Mouse (Mus musculus) MEL (cell line): ENCODE results near the gene Pick1. TPM values are rescaled to one million over a fixed set of nuclear protein-coding genes. Genes with fewer than 3 reads are reported as not detected.

Source experiments
- DNase-seq: peaks from one replicate; pipeline ENCODE4 v3.0.0; 2011; ENCODE audit warnings: low read depth, low spot score
- H3K27ac ChIP-seq: 2 replicates; pipeline ENCODE4 v1.5.1; 2012; ENCODE audit warnings: low read depth, mild to moderate bottlenecking, control low read depth, low read length, moderate library complexity; ENCODE audit not compliant: control insufficient read depth
- H3K27me3 ChIP-seq, 2 experiments: fragments of 150-350 bp in 1 of 2; sonication (generic) in 1 of 2; 2 replicates each; pipeline ENCODE4 v1.6.1; 2012; ENCODE audit warnings: low read length in 2 of 2, mild to moderate bottlenecking in 2 of 2, improper control_type of control experiment in 1 of 2, moderate library complexity in 1 of 2; ENCODE audit not compliant: insufficient read depth in 2 of 2, control insufficient read depth in 1 of 2
- H3K36me3 ChIP-seq, 2 experiments: 2 replicates each; pipeline ENCODE4 v1.6.1; 2012 to 2014; ENCODE audit warnings: low read length in 2 of 2, improper control_type of control experiment in 1 of 2, inconsistent platforms in 1 of 2, mild to moderate bottlenecking in 1 of 2; ENCODE audit not compliant: insufficient read depth in 2 of 2, control insufficient read depth in 1 of 2
- H3K4me1 ChIP-seq, 2 experiments: fragments of 150-350 bp in 1 of 2; sonication (generic) in 1 of 2; 2 replicates each; pipeline ENCODE4 v1.6.1; 2012; ENCODE audit warnings: low read length in 2 of 2, improper control_type of control experiment in 1 of 2, mild to moderate bottlenecking in 1 of 2; ENCODE audit not compliant: insufficient read depth in 2 of 2, control insufficient read depth in 1 of 2
- H3K4me3 ChIP-seq, 2 experiments: fragments of 150-350 bp in 1 of 2; sonication (generic) in 1 of 2; 2 replicates each; pipeline ENCODE4 v1.5.1; 2012; ENCODE audit warnings: low read depth in 2 of 2, low read length in 2 of 2, mild to moderate bottlenecking in 2 of 2, moderate library complexity in 2 of 2, control low read depth in 1 of 2, improper control_type of control experiment in 1 of 2; ENCODE audit not compliant: control insufficient read depth in 1 of 2, insufficient read depth in 1 of 2
- H3K79me2 ChIP-seq: 2 replicates; pipeline ENCODE4 v1.6.1; 2012; ENCODE audit warnings: mild to moderate bottlenecking, low read length, moderate library complexity; ENCODE audit not compliant: control insufficient read depth, poor library complexity, insufficient read depth
- H3K9ac ChIP-seq: 2 replicates; pipeline ENCODE4 v1.6.1; 2012; ENCODE audit warnings: low read depth, mild to moderate bottlenecking, control low read depth, low read length, moderate library complexity; ENCODE audit not compliant: control insufficient read depth, poor library complexity, severe bottlenecking
- H3K9me3 ChIP-seq: fragments of 150-350 bp; sonication (generic); replicated peaks from 2 replicates; pipeline ENCODE4 v1.6.1; 2012; ENCODE audit warnings: mild to moderate bottlenecking, low read length, improper control_type of control experiment, moderate library complexity; ENCODE audit not compliant: insufficient read depth
- BHLHE40 ChIP-seq: IDR thresholded peaks from 2 replicates; pipeline ENCODE4 v1.6.1; 2012; ENCODE audit warnings: low read depth, mild to moderate bottlenecking, inconsistent platforms, low read length, improper control_type of control experiment, borderline replicate concordance
- CHD1 ChIP-seq: IDR thresholded peaks from 2 replicates; pipeline ENCODE4 v1.6.1; 2012; ENCODE audit warnings: low read depth, mild to moderate bottlenecking, inconsistent platforms, low read length, improper control_type of control experiment
- E2F4 ChIP-seq: IDR thresholded peaks from 2 replicates; pipeline ENCODE4 v1.6.1; 2011; ENCODE audit warnings: low read depth, low read length, improper control_type of control experiment, borderline replicate concordance
- ELF1 ChIP-seq: IDR thresholded peaks from 2 replicates; pipeline ENCODE4 v1.6.1; 2014; ENCODE audit warnings: low read depth, mild to moderate bottlenecking, inconsistent platforms, low read length, improper control_type of control experiment, moderate library complexity
- EP300 ChIP-seq, 2 experiments: IDR thresholded peaks; 2 replicates each; pipeline ENCODE4 v1.6.1; 2011; ENCODE audit warnings: improper control_type of control experiment in 2 of 2, low read length in 2 of 2, low read depth in 1 of 2, mild to moderate bottlenecking in 1 of 2
- ETS1 ChIP-seq: IDR thresholded peaks from 2 replicates; pipeline ENCODE4 v1.6.1; 2012; ENCODE audit warnings: low read depth, mild to moderate bottlenecking, inconsistent platforms, low read length, improper control_type of control experiment, moderate library complexity
- GABPA ChIP-seq: IDR thresholded peaks from 2 replicates; pipeline ENCODE4 v1.6.1; 2012; ENCODE audit warnings: low read depth, mild to moderate bottlenecking, inconsistent platforms, low read length, improper control_type of control experiment, moderate library complexity
- GATA1 ChIP-seq: IDR thresholded peaks from 2 replicates; pipeline ENCODE4 v1.6.1; 2011; ENCODE audit warnings: low read depth, low read length, improper control_type of control experiment
- HCFC1 ChIP-seq: IDR thresholded peaks from 2 replicates; pipeline ENCODE4 v1.6.1; 2012; ENCODE audit warnings: low read depth, mild to moderate bottlenecking, inconsistent platforms, low read length, improper control_type of control experiment, moderate library complexity
- JUND ChIP-seq: IDR thresholded peaks from 2 replicates; pipeline ENCODE4 v1.6.1; 2011; ENCODE audit warnings: low read depth, mild to moderate bottlenecking, improper control_type of control experiment, low read length
- KAT2A ChIP-seq: conservative IDR thresholded peaks from 2 replicates; pipeline ENCODE4 v1.6.1; 2012; ENCODE audit warnings: low read depth, low read length, improper control_type of control experiment, inconsistent platforms
- MAFK ChIP-seq: IDR thresholded peaks from 2 replicates; pipeline ENCODE4 v1.6.1; 2011; ENCODE audit warnings: low read depth, mild to moderate bottlenecking, low read length, improper control_type of control experiment, borderline replicate concordance
- MAX ChIP-seq: IDR thresholded peaks from 2 replicates; pipeline ENCODE4 v1.6.1; 2011; ENCODE audit warnings: low read length, improper control_type of control experiment
- MAZ ChIP-seq: IDR thresholded peaks from 2 replicates; pipeline ENCODE4 v1.6.1; 2012; ENCODE audit warnings: low read depth, mild to moderate bottlenecking, inconsistent platforms, low read length, improper control_type of control experiment
- MEF2A ChIP-seq: IDR thresholded peaks from 2 replicates; pipeline ENCODE4 v1.6.1; 2014; ENCODE audit warnings: low read depth, mild to moderate bottlenecking, inconsistent platforms, low read length, improper control_type of control experiment; ENCODE audit not compliant: poor library complexity, insufficient replicate concordance, severe bottlenecking; ENCODE audit errors: extremely low read depth
- MXI1 ChIP-seq: IDR thresholded peaks from 2 replicates; pipeline ENCODE4 v1.6.1; 2011; ENCODE audit warnings: mild to moderate bottlenecking, low read depth, low read length, improper control_type of control experiment
- MYB ChIP-seq: IDR thresholded peaks from 2 replicates; pipeline ENCODE4 v1.6.1; 2011; ENCODE audit warnings: mild to moderate bottlenecking, low read depth, low read length, improper control_type of control experiment
- MYC ChIP-seq: IDR thresholded peaks from 2 replicates; pipeline ENCODE4 v1.6.1; 2011; ENCODE audit warnings: low read depth, mild to moderate bottlenecking, low read length, improper control_type of control experiment, moderate library complexity
- NELFE ChIP-seq: IDR thresholded peaks from 2 replicates; pipeline ENCODE4 v1.6.1; 2011; ENCODE audit warnings: low read depth, low read length, improper control_type of control experiment
- NRF1 ChIP-seq: IDR thresholded peaks from 2 replicates; pipeline ENCODE4 v1.6.1; 2014; ENCODE audit warnings: low read depth, mild to moderate bottlenecking, inconsistent platforms, low read length, improper control_type of control experiment, moderate library complexity; ENCODE audit not compliant: poor library complexity, insufficient read depth, severe bottlenecking
- POLR2A ChIP-seq, 2 experiments: IDR thresholded peaks; 2 replicates each; pipeline ENCODE4 v1.6.1; 2011 to 2012; ENCODE audit warnings: low read length in 2 of 2, mild to moderate bottlenecking in 2 of 2, control low read depth in 1 of 2, improper control_type of control experiment in 1 of 2, low read depth in 1 of 2, moderate library complexity in 1 of 2; ENCODE audit not compliant: control insufficient read depth in 1 of 2, insufficient read depth in 1 of 2, poor library complexity in 1 of 2
- POLR2AphosphoS2 ChIP-seq: IDR thresholded peaks from 2 replicates; pipeline ENCODE4 v1.6.1; 2011; ENCODE audit warnings: low read length, improper control_type of control experiment
- POLR2AphosphoS5 ChIP-seq: IDR thresholded peaks from 2 replicates; pipeline ENCODE4 v1.6.1; 2012; ENCODE audit warnings: low read depth, borderline replicate concordance, mild to moderate bottlenecking, inconsistent platforms, low read length, moderate library complexity, mixed read lengths
- RCOR1 ChIP-seq: IDR thresholded peaks from 2 replicates; pipeline ENCODE4 v1.6.1; 2012; ENCODE audit warnings: low read depth, mild to moderate bottlenecking, inconsistent platforms, low read length, improper control_type of control experiment
- SIN3A ChIP-seq: IDR thresholded peaks from 2 replicates; pipeline ENCODE4 v1.6.1; 2012; ENCODE audit warnings: low read length, improper control_type of control experiment, inconsistent platforms
- TBP ChIP-seq: IDR thresholded peaks from 2 replicates; pipeline ENCODE4 v1.8.0; 2011; ENCODE audit warnings: low read depth, low read length, improper control_type of control experiment
- ZKSCAN1 ChIP-seq: IDR thresholded peaks from 2 replicates; pipeline ENCODE4 v1.6.1; 2012; ENCODE audit warnings: low read depth, mild to moderate bottlenecking, inconsistent platforms, low read length, improper control_type of control experiment, moderate library complexity
- ZMIZ1 ChIP-seq: IDR thresholded peaks from 2 replicates; pipeline ENCODE4 v1.6.1; 2012; ENCODE audit warnings: low read depth, mild to moderate bottlenecking, inconsistent platforms, low read length, improper control_type of control experiment, moderate library complexity
- polyA plus RNA-seq, 2 experiments: library from polyadenylated mRNA; stranded (reverse) in 1 of 2; unstranded in 1 of 2; fragments of >175 nt in 1 of 2; fragments of >200 nt in 1 of 2; gene quantifications; 2 replicates each; pipeline versions ENCODE4 v1.2.1 to v1.2.4; 2012; ENCODE audit warnings: low replicate concordance in 2 of 2, low read depth in 1 of 2; ENCODE audit not compliant: insufficient read length in 2 of 2, insufficient read depth in 1 of 2, missing spikeins in 1 of 2
- total RNA-seq: library from RNA; depleted of rRNA; stranded (reverse); fragments of 300-350 nt; gene quantifications from 2 replicates; pipeline ENCODE4 v1.2.3, GENCODE M21; 2012

Pick1 gene
- total and polyA plus RNA-seq, 3 experiments, result 20.8 to 24.3 TPM; not detected in 1

DNA sequence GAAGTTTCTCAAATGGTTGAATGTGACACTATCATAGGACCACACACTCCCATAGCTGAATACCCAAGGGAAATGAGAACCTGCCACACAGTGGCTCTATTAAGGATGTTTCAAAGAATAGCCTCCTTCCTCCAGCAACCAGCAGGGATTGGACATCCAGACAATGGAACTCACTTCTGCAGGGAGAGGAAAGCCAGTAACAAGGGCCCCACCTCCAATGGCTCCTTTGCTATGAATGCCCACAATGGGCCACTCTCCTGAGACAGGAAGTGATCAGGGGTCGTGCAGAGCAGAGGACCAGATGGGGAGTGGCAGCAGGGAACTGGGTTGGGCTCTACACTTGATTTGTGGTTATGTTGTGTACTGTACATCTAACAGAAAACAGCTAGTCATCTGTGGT is 39.5 kb downstream of the Pick1 start:
- Histone ChIP-seq H3K36me3 (no peaks in the 10 kb centered on the region), H3K9me3 (no peaks in the 10 kb centered on the region)
- TF ChIP-seq CHD1 (no peak), ZMIZ1 (no peak), MAZ (no peak), ZKSCAN1 (no peak), POLR2AphosphoS2 (no peak), E2F4 (no peak), GATA1 (no peak), MAX (no peak), EP300 (IDR thresholded peaks at IDR 0.05; ENCODE audit: low read depth in 1 of 2, low read length in 2 of 2) (no peak), BHLHE40 (no peak), POLR2AphosphoS5 (no peak), GABPA (no peak), MEF2A (no peak), MYB (no peak)
- TF ChIP-seq, all 39 proteins: peak for 0
- Histone ChIP-seq H3K4me1 (no peaks in the 10 kb centered on the region), H3K27me3 (no peaks in the 10 kb centered on the region), H3K79me2 (no peaks in the 10 kb centered on the region; the same call in 1 of the 2 replicates), H3K27ac (no peak overlapping the region), H3K9ac (no peak overlapping the region), H3K4me3 (no peak overlapping the region)
- DNase-seq, result no peak

DNA sequence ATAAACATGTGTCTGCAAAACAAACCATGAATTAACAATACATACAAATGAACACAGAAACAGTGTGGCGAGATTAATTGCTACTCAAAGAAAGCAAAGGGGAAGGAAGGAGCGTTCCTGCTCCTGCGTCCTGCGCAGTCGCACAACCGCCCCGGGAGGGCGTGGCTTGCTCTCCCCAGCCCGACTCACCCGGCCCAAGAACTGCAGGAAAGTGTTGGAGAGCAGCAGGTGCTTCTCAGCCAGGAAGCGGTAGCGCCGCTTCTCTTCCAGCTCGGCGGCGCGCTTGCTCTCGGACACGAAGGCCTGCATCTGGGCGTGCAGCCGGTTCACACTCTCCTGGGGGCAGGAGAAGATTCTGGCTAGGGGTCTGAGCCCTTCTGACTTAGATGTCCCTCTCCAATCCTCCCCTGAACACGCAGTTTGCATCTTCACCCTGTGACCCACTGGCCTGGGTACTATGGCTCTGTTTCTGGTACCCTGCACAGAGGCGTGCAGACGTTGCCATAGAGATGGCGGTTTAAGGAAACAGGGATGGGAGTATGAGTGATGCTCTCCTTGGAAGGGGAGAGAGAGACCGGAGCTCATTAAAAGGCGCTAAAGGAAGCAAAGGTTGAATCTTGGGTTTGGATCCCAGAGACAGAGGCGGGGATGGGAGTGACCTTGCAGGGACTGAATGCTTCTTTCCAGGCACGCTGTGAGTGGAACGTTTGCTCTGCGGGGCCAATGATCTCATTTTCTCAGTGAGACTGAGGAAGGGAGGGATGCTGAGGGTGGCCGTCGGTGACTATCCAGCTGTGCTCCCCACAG is 41.5 kb downstream of the Pick1 start:
- Histone ChIP-seq H3K4me3 (peak overlapping the region; percentile 57 to 81), H3K27me3 (no peaks in the 10 kb centered on the region)

More for the DNA sequence above, 41.5 kb downstream of the Pick1 start:
- Histone ChIP-seq H3K79me2 (no peaks in the 10 kb centered on the region; the same call in 1 of the 2 replicates), H3K9me3 (no peaks in the 10 kb centered on the region), H3K27ac (peak overlapping the region; percentile 62), H3K36me3 (no peaks in the 10 kb centered on the region), H3K4me1 (no peaks in the 10 kb centered on the region), H3K9ac (peak overlapping the region; percentile 69)
- no peak; the same call in 1 of the 2 replicates for TF ChIP-seq ZMIZ1
- 0 out of 2 replicates have a peak, but pooled peaks have one; percentile 34 for TF ChIP-seq E2F4
- TF ChIP-seq NRF1, result peak; percentile 92
- TF ChIP-seq JUND, result no peak
- peak; percentile 71; the same call in 1 of the 2 replicates for TF ChIP-seq POLR2AphosphoS2
- 0 out of 4 replicates have a peak, but pooled peaks of 1 of the 2 experiments have one; percentile 11 for TF ChIP-seq EP300 (IDR thresholded peaks at IDR 0.05; ENCODE audit: low read depth in 1 of 2, low read length in 2 of 2)
- peak; percentile 60 for TF ChIP-seq SIN3A
- TF ChIP-seq ELF1, result peak; percentile 55; the same call in 1 of the 2 replicates
- 0 out of 2 replicates have a peak, but pooled peaks have one; percentile 4 for TF ChIP-seq ETS1
- TF ChIP-seq NELFE, result peak; percentile 84
- TF ChIP-seq ZKSCAN1, result no peak
- 0 out of 2 replicates have a peak, but pooled peaks have one; percentile 11 for TF ChIP-seq RCOR1
- TF ChIP-seq MAX, result peak; percentile 16; the same call in 1 of the 2 replicates
- peak; percentile 44 for TF ChIP-seq MYC
- peak; percentile 53; the same call in 1 of the 2 replicates for TF ChIP-seq MXI1
- no peak for TF ChIP-seq KAT2A
- TF ChIP-seq TBP, result peak; percentile 66
- 0 out of 2 replicates have a peak, but pooled peaks have one; percentile 18 for TF ChIP-seq BHLHE40
- TF ChIP-seq HCFC1, result peak; percentile 57
- peak; percentile 79 to 91 for TF ChIP-seq POLR2A (IDR thresholded peaks at IDR 0.05; ENCODE audit: control insufficient read depth in 1 of 2, insufficient read depth in 1 of 2, low read depth in 1 of 2, low read length in 2 of 2, poor library complexity in 1 of 2)
- TF ChIP-seq MAFK, result no peak
- DNase-seq, result peak; percentile 94
